Mouse (Mus musculus) midbrain, embryonic 13.5 days (tissue): Measurements from ENCODE around the gene Galm. TPM values are rescaled to one million over a fixed set of nuclear protein-coding genes. Genes with fewer than 3 reads are reported as not detected.
A peak's percentile ranks its signal among the peaks of the same experiment; 100 is the strongest.

Source experiments
- ATAC-seq: fragments of 200-750 bp; cut with Nextera tagmentation; 2 replicates; pipeline ENCODE4 v1.8.0; 2017; ENCODE audit warnings: mild to moderate bottlenecking, moderate TSS enrichment, moderate library complexity
- H3K27ac ChIP-seq: fragments of 300-500 bp; sonication (generic); 2 replicates; pipeline ENCODE4 v1.5.1; 2015; ENCODE audit warnings: inconsistent platforms, mild to moderate bottlenecking, moderate library complexity
- H3K27me3 ChIP-seq: fragments of 300-500 bp; sonication (generic); 2 replicates; pipeline ENCODE4 v1.6.1; 2015; ENCODE audit warnings: mild to moderate bottlenecking, inconsistent platforms
- H3K36me3 ChIP-seq: fragments of 300-500 bp; sonication (generic); 2 replicates; pipeline ENCODE4 v1.6.1; 2015; ENCODE audit warnings: mild to moderate bottlenecking, inconsistent platforms
- H3K4me1 ChIP-seq: fragments of 300-500 bp; sonication (generic); replicated peaks from 2 replicates; pipeline ENCODE4 v1.6.1; 2015; ENCODE audit warnings: inconsistent platforms
- H3K4me2 ChIP-seq: fragments of 300-500 bp; sonication (generic); replicated peaks from 2 replicates; pipeline ENCODE4 v1.6.1; 2015; ENCODE audit warnings: moderate library complexity, mild to moderate bottlenecking, inconsistent platforms
- H3K4me3 ChIP-seq: fragments of 300-500 bp; sonication (generic); replicated peaks from 2 replicates; pipeline ENCODE4 v1.5.1; 2015; ENCODE audit warnings: mild to moderate bottlenecking, inconsistent platforms
- H3K9ac ChIP-seq: fragments of 300-500 bp; sonication (generic); replicated peaks from 2 replicates; pipeline ENCODE4 v1.6.1; 2015; ENCODE audit warnings: mild to moderate bottlenecking, inconsistent platforms
- H3K9me3 ChIP-seq: fragments of 300-500 bp; sonication (generic); 2 replicates; pipeline ENCODE4 v1.6.1; 2016; ENCODE audit warnings: mild to moderate bottlenecking, inconsistent platforms
- WGBS: fragments of 180-500 bp; shearing (Covaris S2); methylation state at CpG from one replicate; pipeline ENCODE4 v1.1.7; 2015; 5-methylcytosine and 5-hydroxymethylcytosine counted together
- polyA plus RNA-seq: library from polyadenylated mRNA; unstranded; fragments of >200 nt; fragmentation: Nextera tagmentation; extraction: Ambion mirVana; gene quantifications from 2 replicates; pipeline ENCODE4 v1.2.1, GENCODE M21; 2015

Gene Galm
- polyA plus RNA-seq, 1 experiment from 2014 or later = 2.6 TPM

DNA sequence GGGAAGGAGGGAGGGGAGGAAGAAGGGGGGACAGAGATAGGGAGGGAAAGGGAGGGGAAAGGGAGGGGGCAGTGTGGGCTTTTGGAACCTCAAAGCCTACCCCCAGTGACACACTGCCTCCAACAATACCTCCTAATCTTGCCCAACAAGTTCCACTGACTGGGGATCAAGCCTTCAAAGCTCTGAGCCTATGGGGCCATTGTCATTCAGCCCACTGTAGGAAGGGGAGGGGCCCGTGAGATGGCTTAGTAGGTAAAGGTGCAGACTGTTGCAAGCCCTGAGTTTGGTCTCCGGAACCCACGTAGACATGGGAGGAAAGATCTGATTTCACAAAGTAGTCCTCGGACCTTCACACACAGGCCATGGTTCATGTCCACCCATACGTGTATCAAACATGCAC, 24.1 kb downstream of the Galm start:
- Histone ChIP-seq H3K9ac (no peak overlapping the region), H3K4me1 (peaks cover 7% of the 10 kb centered on the region), H3K27me3 (no peaks in the 10 kb centered on the region), H3K36me3 (no peaks in the 10 kb centered on the region), H3K4me3 (no peak overlapping the region), H3K4me2 (no peak overlapping the region), H3K9me3 (no peaks in the 10 kb centered on the region), H3K27ac (no peak overlapping the region)
- ATAC-seq = no peak
- WGBS = 25% methylated on average over 5 of the region's 5 CpGs

DNA sequence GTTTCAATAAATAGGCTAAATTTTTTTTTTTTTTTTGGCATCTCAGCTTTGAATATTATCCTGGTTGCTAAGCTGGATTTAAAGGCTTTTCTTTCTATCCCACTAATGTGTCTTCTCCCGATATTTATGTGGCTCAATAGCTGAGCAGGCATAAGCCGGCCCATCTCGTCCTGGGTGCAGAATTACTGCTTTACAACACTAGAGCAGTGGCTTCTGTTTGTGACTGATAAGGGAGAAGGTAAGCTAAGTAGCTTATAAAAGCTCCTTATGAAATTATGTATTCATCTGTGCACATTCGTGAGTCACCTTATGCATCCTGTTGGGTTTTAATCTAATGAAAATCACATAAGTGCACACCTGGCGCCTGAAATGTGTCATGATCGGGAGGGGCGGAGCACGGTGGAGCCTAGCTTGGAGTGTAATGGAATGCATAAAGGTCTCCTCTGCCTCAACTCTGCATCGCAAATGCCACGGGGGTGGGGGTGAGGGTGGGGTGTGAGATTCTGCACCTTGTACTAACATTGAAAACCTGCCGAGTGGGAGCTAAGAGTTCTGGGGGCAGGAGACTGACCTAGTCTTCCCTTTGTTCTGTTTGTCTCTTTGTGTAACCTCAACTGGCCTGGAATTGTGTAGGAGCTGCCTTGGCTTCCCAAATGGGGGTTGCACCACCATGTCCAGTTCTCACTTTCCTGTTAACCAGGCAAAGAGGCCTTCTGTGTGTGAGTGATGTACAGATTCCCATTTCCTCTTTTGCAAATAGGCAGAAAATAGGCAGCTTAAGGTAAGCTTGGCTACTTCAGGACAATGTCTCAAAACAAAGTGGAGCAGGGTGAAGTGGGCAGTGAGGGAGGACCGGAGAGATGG, 25.7 kb downstream of the Galm start:
- Histone ChIP-seq H3K36me3 (no peaks in the 10 kb centered on the region), H3K4me3 (no peak overlapping the region), H3K27me3 (no peaks in the 10 kb centered on the region), H3K4me1 (peaks cover 7% of the 10 kb centered on the region), H3K9me3 (no peaks in the 10 kb centered on the region), H3K9ac (no peak overlapping the region), H3K27ac (no peak overlapping the region), H3K4me2 (no peak overlapping the region)
- WGBS = 78% methylated on average over 12 of the region's 12 CpGs
- peak; percentile 71; the same call in 1 of the 2 replicates for ATAC-seq

DNA sequence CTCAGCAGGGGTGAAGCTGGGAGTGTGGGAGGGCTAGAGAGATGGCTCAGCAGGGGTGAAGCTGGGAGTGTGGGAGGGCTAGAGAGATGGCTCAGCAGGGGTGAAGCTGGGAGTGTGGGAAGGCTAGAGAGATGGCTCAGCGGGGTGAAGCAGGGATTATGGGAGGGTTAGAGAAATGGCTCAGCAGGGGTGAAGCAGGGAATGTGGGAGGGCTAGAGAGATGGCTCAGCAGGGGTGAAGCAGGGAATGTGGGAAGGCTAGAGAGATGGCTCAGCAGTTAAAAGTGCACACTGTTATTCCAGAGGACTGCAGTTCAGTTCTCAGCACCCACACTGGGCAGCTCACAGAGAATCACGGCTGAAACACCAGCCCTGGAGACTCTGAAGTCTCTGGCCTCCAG, 26.4 kb downstream of the Galm start:
- no peak for ATAC-seq
- no peak overlapping the region for H3K9ac ChIP-seq
- 56% methylated on average over 2 of the region's 2 CpGs for WGBS

DNA sequence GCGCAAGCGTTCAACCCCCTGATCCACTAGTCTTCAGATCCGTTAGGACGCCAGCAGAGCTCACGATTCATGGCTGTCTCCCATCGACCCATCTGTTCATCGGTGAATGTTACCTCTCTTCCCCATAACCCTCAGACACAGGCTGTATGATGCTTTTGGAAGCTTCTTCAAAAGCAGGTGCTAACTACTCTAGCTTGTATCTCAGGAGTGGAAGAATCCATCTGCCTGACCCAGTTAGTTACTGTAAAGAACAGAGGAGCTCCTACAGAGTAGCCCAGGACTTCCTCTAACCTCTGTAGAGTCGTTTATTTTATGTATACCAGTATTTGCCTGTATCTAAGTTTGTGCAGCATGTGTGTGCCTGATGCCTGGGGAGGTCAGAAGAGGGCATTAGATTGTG, 29.6 kb downstream of the Galm start:
- no peak for ATAC-seq
- H3K27me3 ChIP-seq = no peaks in the 10 kb centered on the region

More for the DNA sequence above, 26.4 kb downstream of the Galm start:
- Histone ChIP-seq H3K4me1 (peaks cover under 1% of the 10 kb centered on the region; the same call in 1 of the 2 replicates), H3K4me2 (no peak overlapping the region), H3K36me3 (no peaks in the 10 kb centered on the region), H3K27me3 (no peaks in the 10 kb centered on the region), H3K9me3 (no peaks in the 10 kb centered on the region), H3K4me3 (no peak overlapping the region), H3K27ac (no peak overlapping the region)

DNA sequence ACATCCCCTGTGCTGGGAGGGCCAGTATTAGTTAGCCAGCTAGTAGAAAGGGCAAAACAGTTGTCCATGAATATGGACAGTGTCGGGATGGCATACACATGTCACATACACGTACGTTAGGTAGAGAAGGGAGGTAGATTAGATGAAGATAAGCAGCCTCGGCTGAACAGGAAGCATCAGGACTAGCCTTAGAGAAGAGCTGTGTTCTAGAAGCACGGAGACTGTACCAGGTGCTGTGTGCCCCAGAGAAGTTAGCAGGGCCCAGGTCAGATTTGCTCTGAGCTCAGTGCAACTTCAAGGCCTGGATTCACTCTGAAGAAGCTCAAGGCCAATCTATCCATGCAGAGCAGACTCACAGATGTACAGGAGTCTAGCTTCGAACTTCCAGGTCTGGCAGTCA, 30.2 kb downstream of the Galm start:
- Histone ChIP-seq H3K4me1 (no peaks in the 10 kb centered on the region), H3K27ac (no peak overlapping the region), H3K4me2 (no peak overlapping the region), H3K9ac (no peak overlapping the region), H3K9me3 (no peaks in the 10 kb centered on the region), H3K36me3 (no peaks in the 10 kb centered on the region), H3K27me3 (no peaks in the 10 kb centered on the region), H3K4me3 (no peak overlapping the region)
- WGBS = 94% methylated on average over 6 of the region's 6 CpGs
- ATAC-seq = no peak

More for the DNA sequence above, 29.6 kb downstream of the Galm start:
- Histone ChIP-seq H3K4me3 (no peak overlapping the region), H3K27ac (no peak overlapping the region), H3K4me1 (no peaks in the 10 kb centered on the region), H3K36me3 (no peaks in the 10 kb centered on the region), H3K9me3 (no peaks in the 10 kb centered on the region), H3K9ac (no peak overlapping the region), H3K4me2 (no peak overlapping the region)
- WGBS = 93% methylated on average over 8 of the region's 8 CpGs

DNA sequence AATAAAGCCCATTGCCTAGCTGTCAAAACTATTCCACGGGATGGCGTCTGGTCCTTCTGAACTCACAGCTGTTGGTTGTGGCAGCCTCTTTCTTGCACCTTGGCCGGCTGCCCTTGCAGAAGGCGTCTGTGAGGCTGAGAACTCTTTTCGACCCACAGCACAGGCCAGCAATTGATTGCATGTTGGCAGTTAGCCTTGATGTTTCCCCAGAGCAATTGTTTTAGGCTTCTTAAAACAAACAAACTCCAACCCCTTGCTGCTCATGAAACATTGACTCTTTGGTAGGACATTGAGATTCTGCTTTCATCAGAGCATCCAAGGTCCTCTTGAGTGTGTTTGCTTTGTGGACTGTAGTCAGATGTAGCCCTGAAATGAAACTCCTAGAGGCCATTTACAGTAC, 33.2 kb downstream of the Galm start:
- H3K4me1 ChIP-seq = no peaks in the 10 kb centered on the region
- H3K4me2 ChIP-seq = no peak overlapping the region
- no peak overlapping the region for H3K27ac ChIP-seq
- ATAC-seq = no peak
- no peak overlapping the region for H3K9ac ChIP-seq
- H3K27me3 ChIP-seq = no peaks in the 10 kb centered on the region
- H3K9me3 ChIP-seq = no peaks in the 10 kb centered on the region
- 80% methylated on average over 5 of the region's 5 CpGs for WGBS
- no peaks in the 10 kb centered on the region for H3K36me3 ChIP-seq
- no peak overlapping the region for H3K4me3 ChIP-seq

DNA sequence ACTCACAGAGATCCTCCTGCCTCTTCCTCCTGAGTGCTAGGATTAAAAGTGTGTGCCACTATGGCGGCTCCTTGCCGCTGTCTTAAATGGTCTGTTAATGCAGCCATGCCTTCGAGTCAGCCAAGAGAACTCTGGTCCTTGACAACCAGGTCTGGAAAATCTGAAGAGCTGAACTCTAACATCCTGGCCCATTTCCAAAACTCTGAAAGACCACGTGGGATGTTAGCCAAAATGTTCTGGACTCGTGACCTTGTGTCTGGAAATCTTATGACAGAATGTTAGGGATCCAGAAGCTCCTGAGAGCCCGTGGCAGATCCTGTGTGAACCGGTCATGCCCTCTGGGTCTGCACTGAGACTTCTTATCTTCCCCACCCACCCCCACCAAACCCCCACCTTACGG, 36.7 kb downstream of the Galm start:
- H3K36me3 ChIP-seq = no peaks in the 10 kb centered on the region
- no peak overlapping the region for H3K4me2 ChIP-seq
- peaks cover 16% of the 10 kb centered on the region for H3K4me1 ChIP-seq
- H3K27ac ChIP-seq = no peak overlapping the region
- no peak overlapping the region for H3K4me3 ChIP-seq
- 89% methylated on average over 8 of the region's 8 CpGs for WGBS
- no peak for ATAC-seq
- no peaks in the 10 kb centered on the region for H3K27me3 ChIP-seq
- H3K9me3 ChIP-seq = no peaks in the 10 kb centered on the region
- no peak overlapping the region for H3K9ac ChIP-seq

DNA sequence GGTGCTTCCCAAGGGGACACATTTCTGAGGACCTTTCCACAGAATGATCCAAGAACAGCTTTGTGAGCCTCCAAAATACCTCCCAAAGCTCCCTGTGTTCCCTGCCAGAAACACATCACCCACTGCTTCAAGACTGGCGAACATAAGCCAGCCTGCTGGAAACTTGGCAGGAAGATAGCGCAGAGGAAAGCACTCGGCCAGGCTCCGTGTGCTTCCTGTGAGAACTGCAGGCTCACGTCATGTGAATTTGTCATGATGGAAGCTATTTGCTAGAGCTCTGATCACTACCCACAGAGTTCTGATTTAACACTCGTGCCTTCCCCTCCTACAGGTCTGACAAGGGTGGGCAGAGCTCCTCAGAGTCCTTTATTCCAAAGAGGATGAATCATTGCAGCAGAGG, 38.5 kb downstream of the Galm start:
- H3K4me3 ChIP-seq = no peak overlapping the region
- ATAC-seq = no peak
- no peaks in the 10 kb centered on the region for H3K27me3 ChIP-seq
- H3K4me1 ChIP-seq = peaks cover 18% of the 10 kb centered on the region
- H3K27ac ChIP-seq = no peak overlapping the region
- 89% methylated on average over 6 of the region's 6 CpGs for WGBS
- H3K4me2 ChIP-seq = no peak overlapping the region
- no peak overlapping the region for H3K9ac ChIP-seq
- H3K9me3 ChIP-seq = no peaks in the 10 kb centered on the region
- no peaks in the 10 kb centered on the region for H3K36me3 ChIP-seq

DNA sequence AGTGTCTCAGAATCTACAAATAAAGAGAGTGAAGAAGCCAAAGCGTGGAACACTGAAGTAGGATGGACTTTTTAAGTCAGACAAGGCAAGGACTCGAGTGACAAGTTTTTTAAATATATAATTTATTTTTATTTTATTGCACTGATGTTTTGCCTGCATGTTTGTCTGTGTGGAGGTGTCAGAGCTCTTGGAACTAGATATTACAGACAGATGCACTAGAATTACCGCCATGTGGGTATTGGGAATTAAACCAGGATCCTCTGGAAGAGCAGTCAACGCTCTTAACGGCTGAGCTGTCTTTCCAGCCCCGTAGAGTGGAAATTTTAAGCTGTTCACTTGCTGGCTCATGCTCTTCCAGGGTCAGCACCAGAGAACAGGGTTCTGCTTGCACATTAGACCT, 39.1 kb downstream of the Galm start:
- no peak for ATAC-seq
- H3K27ac ChIP-seq = no peak overlapping the region
- no peaks in the 10 kb centered on the region for H3K36me3 ChIP-seq
- peaks cover 18% of the 10 kb centered on the region for H3K4me1 ChIP-seq
- no peak overlapping the region for H3K9ac ChIP-seq
- no peaks in the 10 kb centered on the region for H3K27me3 ChIP-seq
- no peaks in the 10 kb centered on the region for H3K9me3 ChIP-seq
- H3K4me2 ChIP-seq = no peak overlapping the region
- WGBS = 92% methylated on average over 6 of the region's 6 CpGs
- no peak overlapping the region for H3K4me3 ChIP-seq

DNA sequence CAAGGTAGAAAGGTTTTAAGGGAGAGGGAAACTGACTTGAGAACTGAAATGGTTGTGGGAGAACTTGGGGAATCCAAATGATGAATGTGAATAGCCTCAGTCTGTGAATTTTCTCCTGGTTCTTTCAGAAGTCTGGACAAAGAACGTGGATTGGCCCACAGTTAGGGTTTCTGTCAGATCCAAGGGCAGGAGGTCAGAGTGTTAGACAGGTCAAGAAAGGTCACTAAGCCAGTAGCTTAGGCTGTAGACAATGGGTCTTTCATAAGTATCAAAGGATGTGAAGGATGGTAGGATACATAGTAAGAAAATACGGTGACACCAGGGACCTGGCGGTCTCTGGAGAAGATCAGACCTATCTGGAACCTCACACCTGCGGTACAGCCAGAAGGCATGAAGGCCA, 40.2 kb downstream of the Galm start:
- WGBS = 58% methylated on average over 4 of the region's 4 CpGs
- no peaks in the 10 kb centered on the region for H3K9me3 ChIP-seq

DNA sequence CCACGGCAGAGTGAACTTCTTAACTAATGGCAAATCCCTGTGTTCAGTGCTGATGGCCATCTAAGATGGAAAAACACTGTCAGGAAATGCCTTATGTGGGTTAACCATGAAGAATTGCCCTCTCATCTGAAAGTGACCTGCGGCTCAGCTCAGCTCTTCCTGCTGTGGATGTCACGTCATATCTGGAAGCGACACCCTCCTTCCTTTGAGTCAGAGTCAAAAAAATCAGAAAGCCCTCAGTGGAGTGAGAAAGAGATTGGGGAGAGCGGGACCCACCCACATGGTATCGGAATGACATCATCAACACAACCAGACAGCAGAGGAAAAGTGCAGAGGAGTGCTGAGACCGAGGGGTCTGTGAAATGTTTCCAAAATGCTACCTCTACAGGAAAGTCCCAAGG, 40.6 kb downstream of the Galm start:
- Histone ChIP-seq H3K27me3 (no peaks in the 10 kb centered on the region), H3K9ac (no peak overlapping the region), H3K4me1 (peaks cover 18% of the 10 kb centered on the region), H3K36me3 (no peaks in the 10 kb centered on the region), H3K27ac (peak overlapping the region; percentile 85), H3K4me3 (no peak overlapping the region), H3K9me3 (no peaks in the 10 kb centered on the region), H3K4me2 (peak overlapping the region; percentile 50; the same call in 1 of the 2 replicates)
- 67% methylated on average over 7 of the region's 7 CpGs for WGBS
- ATAC-seq = peak; percentile 49

More for the DNA sequence above, 40.2 kb downstream of the Galm start:
- no peak for ATAC-seq
- no peaks in the 10 kb centered on the region for H3K27me3 ChIP-seq
- peaks cover 18% of the 10 kb centered on the region for H3K4me1 ChIP-seq
- H3K27ac ChIP-seq = 0 out of 2 replicates have a peak overlapping the region, but pooled peaks have one; percentile 85
- no peaks in the 10 kb centered on the region for H3K36me3 ChIP-seq
- no peak overlapping the region for H3K4me3 ChIP-seq
- H3K4me2 ChIP-seq = no peak overlapping the region
- H3K9ac ChIP-seq = no peak overlapping the region

DNA sequence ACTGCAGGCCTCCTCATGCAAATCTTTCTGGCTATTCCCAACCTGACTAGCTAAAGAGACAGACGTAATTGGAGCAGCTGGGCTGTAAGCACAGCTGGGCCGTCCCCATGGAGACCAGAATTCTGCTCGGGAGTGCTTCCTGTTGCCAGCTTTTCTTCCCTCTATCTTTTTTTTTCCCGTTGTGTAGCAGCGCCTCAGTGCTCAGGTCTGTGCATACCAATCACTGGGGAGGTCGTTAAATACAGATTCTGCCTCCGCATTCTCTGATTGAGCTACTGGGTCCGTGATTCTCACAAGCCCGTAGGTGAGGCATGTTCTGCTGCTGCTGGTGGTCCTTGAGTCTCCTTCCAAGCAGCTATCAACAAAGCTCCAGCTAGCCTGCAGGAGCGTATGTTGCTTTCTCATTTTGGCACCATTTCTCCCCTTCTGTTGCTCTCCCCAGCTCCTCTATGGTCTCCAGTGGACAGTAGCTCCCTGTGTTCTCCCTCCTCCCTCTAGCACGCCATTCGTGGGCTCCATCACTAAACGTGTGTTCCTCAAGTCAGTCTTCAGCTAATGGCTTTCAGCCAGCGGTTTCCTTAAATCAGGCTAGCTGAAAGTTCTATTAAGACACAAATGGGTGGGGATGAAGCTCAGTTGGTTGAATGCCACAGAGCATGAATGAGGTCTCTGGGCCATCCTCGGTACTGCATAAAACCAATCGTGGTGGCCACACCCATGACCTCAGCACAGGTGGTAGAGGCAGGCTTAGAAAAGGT, 41.3 kb downstream of the Galm start:
- 16% methylated on average over 16 of the region's 16 CpGs for WGBS
- Histone ChIP-seq H3K9me3 (no peaks in the 10 kb centered on the region), H3K4me3 (peak overlapping the region; percentile 27), H3K9ac (peak overlapping the region; percentile 42), H3K27me3 (no peaks in the 10 kb centered on the region), H3K36me3 (no peaks in the 10 kb centered on the region), H3K4me2 (peak overlapping the region; percentile 50), H3K27ac (peak overlapping the region; percentile 85), H3K4me1 (peaks cover 18% of the 10 kb centered on the region)
- peak; percentile 90 for ATAC-seq
